Mouse (Mus musculus): ENCODE data around the gene Fbxo40.

GRCm38 (mm10) chr16:37034751-37035150 is 44.5 kb upstream of the Fbxo40 start:
- TF ChIP-seq EP300 (IDR thresholded peaks at IDR 0.05) = no peak
- TF ChIP-seq CTCF (IDR thresholded peaks at IDR 0.05) = no peak
